Mouse (Mus musculus) myocyte (in vitro differentiated cells): ENCODE measurements around the gene Tbc1d16.

Experiments used
- MAX ChIP-seq: IDR thresholded peaks from one replicate; pipeline ENCODE4 v1.6.1; 2011; ENCODE audit warnings: low read depth, mild to moderate bottlenecking, control low read depth
- POLR2A ChIP-seq: IDR thresholded peaks from one replicate; pipeline ENCODE4 v1.6.1; 2011; ENCODE audit warnings: low read depth, mild to moderate bottlenecking, control low read depth, moderate library complexity; ENCODE audit not compliant: insufficient read length
- TCF12 ChIP-seq: IDR thresholded peaks from one replicate; pipeline ENCODE4 v1.6.1; 2011; ENCODE audit warnings: mild to moderate bottlenecking, control low read depth; ENCODE audit not compliant: poor library complexity, insufficient read depth, severe bottlenecking
- TCF3 ChIP-seq: IDR thresholded peaks from one replicate; pipeline ENCODE4 v1.6.1; 2011; ENCODE audit warnings: low read depth, control low read depth; ENCODE audit not compliant: insufficient read length

GRCm38 (mm10) chr11:119209371-119210025 is 18.8 kb downstream of the Tbc1d16 start:
- TF ChIP-seq MAX (peak; percentile 65), TCF12 (peak; percentile 67), POLR2A (no peak), TCF3 (no peak)
